Comparison of ENCODE assay signal across 8 mouse cellular contexts in genomic region chr3:109339941-109340273, GRCm38 (mm10). TPM values are rescaled to one million over a fixed set of nuclear protein-coding genes. Genes with fewer than 3 reads are reported as not detected.
DNase-seq lines count a peak whose midpoint lies in the region; ATAC-seq lines count a peak whose summit lies in the region.

No protein-coding gene starts in this region.

- peak overlapping the region; percentile 88 for H3K9ac ChIP-seq in hindbrain, embryonic 13.5 days

- intact Hi-C loops in left cerebral cortex, postnatal 14 days (cut with DNase I) = loop anchor here (5.0 kb wide), 1 partner anchor 168 kb away; no protein-coding TSS in a partner anchor

- peak overlapping the region; percentile 45 for H3K4me3 ChIP-seq in erythroblast, embryonic 14.5 days (replicated peaks)
- peak overlapping the region; percentile 77 for H3K4me3 ChIP-seq in hindbrain, embryonic 13.5 days

- no peak for ATAC-seq in erythroblast, adult 5-6 weeks (replicated peaks; ENCODE audit: low FRiP score, poor library complexity, severe bottlenecking)
- peak; percentile 40 for ATAC-seq in hindbrain, embryonic 13.5 days (ENCODE audit: low FRiP score)
- ATAC-seq in megakaryocyte, adult 5-6 weeks (ENCODE audit: poor library complexity, severe bottlenecking) = peak; percentile 10

- peak overlapping the region; percentile 80 for H3K4me2 ChIP-seq in hindbrain, embryonic 13.5 days

- peak overlapping the region; percentile 94 for H3K27ac ChIP-seq in hindbrain, embryonic 13.5 days

- peaks cover 44% of the 10 kb centered on the region for H3K27me3 ChIP-seq in erythroblast, embryonic 14.5 days (ENCODE audit: control insufficient read depth)
- H3K27me3 ChIP-seq in hindbrain, embryonic 13.5 days = no peaks in the 10 kb centered on the region

- WGBS in hindbrain, embryonic 13.5 days = 1% methylated on average over 9 of the region's 9 CpGs

- H3K36me3 ChIP-seq in erythroblast, embryonic 14.5 days (ENCODE audit: control insufficient read depth) = no peaks in the 10 kb centered on the region
- H3K36me3 ChIP-seq in hindbrain, embryonic 13.5 days = no peaks in the 10 kb centered on the region

- peaks cover 5% of the 10 kb centered on the region for H3K4me1 ChIP-seq in erythroblast, embryonic 14.5 days (ENCODE audit: control insufficient read depth)
- peaks cover 32% of the 10 kb centered on the region for H3K4me1 ChIP-seq in hindbrain, embryonic 13.5 days (replicated peaks)

- no peaks in the 10 kb centered on the region for H3K9me3 ChIP-seq in erythroblast, embryonic 14.5 days (ENCODE audit: control insufficient read depth, low read length)
- no peaks in the 10 kb centered on the region for H3K9me3 ChIP-seq in hindbrain, embryonic 13.5 days

- DNase-seq in cerebellum, postnatal 10 days = peak; percentile 47 to 56
- DNase-seq in frontal cortex, postnatal 36 days (ENCODE audit: low spot score in 2 of 2) = peak; percentile 45 to 56
- peak; percentile 20 to 52 for DNase-seq in left cerebral cortex, postnatal 14 days (ENCODE audit: low spot score in 2 of 2)
- peak; percentile 26 to 48 for DNase-seq in right cerebral cortex, postnatal 10 days (ENCODE audit: low spot score in 2 of 2)

RNA-seq across cellular contexts. Expression of gene Vav3, which starts 0.5 kb away (rescaled TPM):
- not detected in 2 replicates for polyA plus RNA-seq in erythroblast, embryonic 14.5 days (2012)
- 6.5 and 25.7 TPM in 2 replicates for total RNA-seq in erythroblast, adult 5-6 weeks (2015; ENCODE audit: low replicate concordance)
- total RNA-seq in erythroblast, adult 5-6 weeks (2017; ENCODE audit: low replicate concordance) = 13.2 and 15.5 TPM in 2 replicates
- 23.2 and 24.8 TPM in 2 replicates for polyA plus RNA-seq in hindbrain, embryonic 13.5 days (2015; fragmentation: Nextera tagmentation; extraction: Ambion mirVana)
- total RNA-seq in left cerebral cortex, postnatal 14 days (2021) = 1 to 10 TPM; 2.4 to 3.4 TPM
- total RNA-seq in megakaryocyte, adult 5-6 weeks (2015) = 44.2 and 49.7 TPM in 2 replicates
- total RNA-seq in megakaryocyte, adult 5-6 weeks (2017) = 60.9 and 67.8 TPM in 2 replicates
